In the genomic region with DNA sequence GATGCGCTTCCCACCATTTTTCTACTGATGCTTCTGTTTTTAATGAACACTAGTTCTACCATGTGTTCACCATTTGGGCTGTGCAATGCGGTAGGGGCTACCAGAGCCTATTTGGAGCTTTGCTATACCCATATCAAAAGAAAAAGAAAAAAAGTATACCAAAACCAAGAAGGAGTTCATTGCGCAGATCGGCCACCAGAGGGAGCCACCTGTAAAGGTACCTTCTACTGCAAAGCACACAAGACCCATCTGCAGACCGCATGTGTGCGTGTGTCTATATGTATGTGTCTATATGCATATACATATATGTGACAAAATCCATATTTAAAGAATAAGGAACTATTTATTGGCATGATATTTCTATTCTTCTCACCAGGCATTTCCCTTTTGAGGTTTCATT, we compare ENCODE assay signal across 8 mouse cellular contexts.
DNase-seq lines count a peak whose midpoint lies in the region; ATAC-seq and TF ChIP-seq lines count a peak whose summit lies in the region.
"Had no signal": no experiment of that assay in that cellular context is flagged by ENCODE, and none has a peak within 500 bp of the region (broad histone marks: within the 10 kb centered on the region; RNA-seq: fewer than 3 reads in every experiment).

No protein-coding gene starts in this region.

- peak; percentile 47 for TF ChIP-seq CTCF in E14TG2a.4 (conservative IDR thresholded peaks at IDR 0.05; ENCODE audit: low read length)
- TF ChIP-seq CTCF in spleen, adult 2 months (IDR thresholded peaks at IDR 0.05; ENCODE audit: extremely low read depth, insufficient read depth, insufficient read length, insufficient replicate concordance) = peak; percentile 41; the same call in 1 of the 2 replicates

- DNase-seq in T-cell, adult 2 months (ENCODE audit: low spot score) = peak; percentile 41
- peak; percentile 30 to 39 for DNase-seq in gastrocnemius, postnatal 36 days
- DNase-seq in layer of hippocampus, postnatal 25 days (ENCODE audit: extremely low spot score in 1 of 2, low spot score in 1 of 2) = peak; percentile 28 to 77
- DNase-seq in midbrain, embryonic 10.5 days (ENCODE audit: low spot score) = peak; percentile 56
- DNase-seq in spleen, adult 2 months (ENCODE audit: low read depth in 1 of 2, low spot score in 2 of 2) = peak; percentile 17 to 41

- H3K27me3 ChIP-seq in E14TG2a.4 (ENCODE audit: insufficient read depth, low read length) = no peaks in the 10 kb centered on the region
- H3K27me3 ChIP-seq in midbrain, embryonic 10.5 days (ENCODE audit: low read depth, poor library complexity, severe bottlenecking) = peaks cover 69% of the 10 kb centered on the region
- no peaks in the 10 kb centered on the region for H3K27me3 ChIP-seq in spleen, adult 2 months (ENCODE audit: control insufficient read depth, insufficient read depth, low read length)

- ATAC-seq in common myeloid progenitor, adult 5-6 weeks (replicated peaks; ENCODE audit: low read depth, poor library complexity, severe bottlenecking) = peak; percentile 46

- no peak overlapping the region for H3K4me3 ChIP-seq in E14TG2a.4 (replicated peaks; ENCODE audit: low read length)
- H3K4me3 ChIP-seq in midbrain, embryonic 10.5 days = no peak overlapping the region
- H3K4me3 ChIP-seq in spleen, adult 2 months (ENCODE audit: extremely low read depth, insufficient read depth, insufficient read length) = no peak overlapping the region
- H3K4me3 ChIP-seq: limb, embryonic 13.5 days had no signal

- H3K4me1 ChIP-seq in E14TG2a.4 (replicated peaks; ENCODE audit: low read depth, low read length) = peaks cover 10% of the 10 kb centered on the region
- peaks cover 6% of the 10 kb centered on the region for H3K4me1 ChIP-seq in midbrain, embryonic 10.5 days
- H3K4me1 ChIP-seq in spleen, adult 2 months (ENCODE audit: control insufficient read depth, insufficient read depth, insufficient read length) = no peaks in the 10 kb centered on the region; the same call in 1 of the 2 replicates
- H3K4me1 ChIP-seq: limb, embryonic 13.5 days had no signal

- H3K27ac ChIP-seq in midbrain, embryonic 10.5 days (replicated peaks) = no peak overlapping the region
- no peak overlapping the region for H3K27ac ChIP-seq in spleen, adult 2 months (ENCODE audit: insufficient read depth, low read length)
- H3K27ac ChIP-seq: limb, embryonic 13.5 days had no signal

- H3K9me3 ChIP-seq in E14TG2a.4 (ENCODE audit: low read length) = no peaks in the 10 kb centered on the region
- no peaks in the 10 kb centered on the region for H3K9me3 ChIP-seq in midbrain, embryonic 10.5 days (replicated peaks)
- H3K9me3 ChIP-seq: limb, embryonic 13.5 days had no signal

- intact Hi-C loops in gastrocnemius, postnatal 36 days (cut with DNase I) = loop anchor here (2.0 kb wide), 1 partner anchor 82 kb away; no protein-coding TSS in a partner anchor

- no peak for TF ChIP-seq POLR2A in spleen, adult 2 months (IDR thresholded peaks at IDR 0.05; ENCODE audit: low read depth, low read length)

- WGBS in midbrain, embryonic 10.5 days = 22% methylated on average over 6 of the region's 6 CpGs
- 29% methylated on average over 6 of the region's 6 CpGs for WGBS in spleen, adult 2 months

- no peaks in the 10 kb centered on the region for H3K36me3 ChIP-seq in E14TG2a.4 (ENCODE audit: insufficient read depth, low read length)
- no peaks in the 10 kb centered on the region for H3K36me3 ChIP-seq in midbrain, embryonic 10.5 days
- H3K36me3 ChIP-seq in spleen, adult 2 months (ENCODE audit: control insufficient read depth, insufficient read depth, low read length) = no peaks in the 10 kb centered on the region
- H3K36me3 ChIP-seq: limb, embryonic 13.5 days had no signal
